Comparison of ENCODE assay signal across 18 mouse cellular contexts in genomic region chr12:89702931-89703330, GRCm38 (mm10).
"Had no signal": no experiment of that assay in that cellular context is flagged by ENCODE, and none has a peak within 500 bp of the region (broad histone marks: within the 10 kb centered on the region; RNA-seq: fewer than 3 reads in every experiment).

No protein-coding gene starts in this region.

- H3K27me3 ChIP-seq: limb, embryonic 15.5 days; liver, embryonic 12.5 days; megakaryocyte, embryonic 14.5 days; midbrain, embryonic 15.5 days; neural tube, embryonic 12.5 days had no signal

- H3K4me3 ChIP-seq: limb, embryonic 15.5 days; liver, embryonic 12.5 days; megakaryocyte, embryonic 14.5 days; midbrain, embryonic 15.5 days; neural tube, embryonic 12.5 days had no signal

- DNase-seq: kidney, adult 9 months; kidney, postnatal 36 days; layer of hippocampus, adult 9-11 months; lung, embryonic 14.5 days; lung, postnatal 14 days; retina, postnatal 1 day; right cerebral cortex, postnatal 4 days; spleen, adult 18-20 months; thymus, adult 2 months; thymus, postnatal 36 days had no signal

- ATAC-seq: liver, embryonic 12.5 days; midbrain, embryonic 15.5 days had no signal

- H3K27ac ChIP-seq: kidney, postnatal 0 days; limb, embryonic 15.5 days; liver, embryonic 12.5 days; macrophage; midbrain, embryonic 15.5 days; neural tube, embryonic 12.5 days had no signal

- H3K36me3 ChIP-seq: limb, embryonic 15.5 days; liver, embryonic 12.5 days; midbrain, embryonic 15.5 days; neural tube, embryonic 12.5 days had no signal

- H3K4me1 ChIP-seq: limb, embryonic 15.5 days; liver, embryonic 12.5 days; megakaryocyte, embryonic 14.5 days had no signal

- H3K4me2 ChIP-seq: limb, embryonic 15.5 days; liver, embryonic 12.5 days; lung, embryonic 14.5 days; midbrain, embryonic 11.5 days; midbrain, embryonic 15.5 days; neural tube, embryonic 12.5 days had no signal

- H3K9ac ChIP-seq: limb, embryonic 15.5 days; liver, embryonic 12.5 days; lung, embryonic 14.5 days; midbrain, embryonic 15.5 days; neural tube, embryonic 12.5 days had no signal

- H3K9me3 ChIP-seq: limb, embryonic 15.5 days; liver, embryonic 12.5 days; megakaryocyte, embryonic 14.5 days; midbrain, embryonic 15.5 days; neural tube, embryonic 12.5 days had no signal
